Comparison of ENCODE assay signal across 1 mouse cellular context in genomic region chr7:143548976-143549457, GRCm38 (mm10).
TF ChIP-seq lines count a peak whose summit lies in the region.

TSS of gene Nap1l4 (minus strand) at chr7:143549106.

TF ChIP-seq in CH12.LX, 34 proteins besides CTCF, POLR2A, EP300 and RAD21 (continued from another document):
- TF ChIP-seq MEF2A (IDR thresholded peaks at IDR 0.05; ENCODE audit: borderline replicate concordance, low read depth, low read length) (peak; percentile 5; the same call in 1 of the 2 replicates), CHD1 (IDR thresholded peaks at IDR 0.05; ENCODE audit: low read depth, low read length) (no peak), JUND (conservative IDR thresholded peaks at IDR 0.05; ENCODE audit: low read depth, low read length) (no peak), IRF4 (IDR thresholded peaks at IDR 0.05; ENCODE audit: low read depth, low read length) (no peak; the same call in 1 of the 2 replicates), HCFC1 (IDR thresholded peaks at IDR 0.05; ENCODE audit: low read depth, low read length) (peak; percentile 83), MAX (IDR thresholded peaks at IDR 0.05; ENCODE audit: low read length) (peak; percentile 79; the same call in 1 of the 2 replicates), PAX5 (IDR thresholded peaks at IDR 0.05; ENCODE audit: low read length) (no peak), NRF1 (IDR thresholded peaks at IDR 0.05; ENCODE audit: low read depth, low read length) (peak; percentile 94), GABPA (IDR thresholded peaks at IDR 0.05; ENCODE audit: insufficient replicate concordance, low read depth, low read length) (no peak), ZMIZ1 (IDR thresholded peaks at IDR 0.05; ENCODE audit: low read depth, low read length) (peak; percentile 87), KAT2A (IDR thresholded peaks at IDR 0.05; ENCODE audit: insufficient replicate concordance, low read length) (peak; percentile 82; the same call in 1 of the 2 replicates)
